ENCODE assay signal across 8 mouse cellular contexts in the genomic region with DNA sequence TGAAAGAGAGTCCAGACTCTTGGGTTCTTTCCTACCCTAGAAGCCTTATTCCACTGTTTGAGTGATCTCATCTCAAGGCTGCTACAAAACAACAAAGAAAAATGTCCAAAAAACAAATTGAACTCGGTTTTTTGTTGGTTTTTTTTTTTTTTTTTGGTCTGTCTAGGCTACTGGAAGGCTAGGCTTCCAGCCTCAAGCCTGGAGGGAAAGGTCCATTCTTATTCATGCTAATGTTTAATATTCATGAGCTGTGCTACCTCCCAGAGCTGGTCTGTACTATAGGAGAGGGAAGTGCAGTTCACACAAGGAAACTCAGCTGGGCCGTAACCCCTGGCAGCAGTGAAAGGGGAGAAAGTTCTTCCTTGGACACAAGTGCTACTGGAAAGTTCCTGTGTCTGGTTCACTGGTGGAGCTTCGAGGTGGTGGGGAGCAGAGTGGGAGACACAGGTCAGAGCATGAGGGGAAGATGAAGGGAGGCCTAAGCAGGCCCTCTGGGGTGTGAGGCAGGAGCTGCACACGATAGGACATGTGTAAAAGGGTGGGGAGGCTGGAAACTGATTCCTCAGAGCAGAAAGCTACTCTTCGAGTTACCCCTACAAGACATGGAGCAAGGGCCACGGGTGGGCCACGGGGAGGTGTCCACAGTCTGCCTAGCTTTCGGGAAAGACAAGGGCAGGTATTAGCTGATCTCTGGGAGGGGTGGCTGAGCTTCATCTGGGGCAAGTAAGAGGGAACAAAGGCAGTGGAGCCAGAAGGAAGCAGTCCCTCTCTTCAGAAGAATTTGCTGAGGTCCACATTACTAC. TPM values are rescaled to one million over a fixed set of nuclear protein-coding genes. Genes with fewer than 3 reads are reported as not detected.
DNase-seq lines count a peak whose midpoint lies in the region; ATAC-seq and TF ChIP-seq lines count a peak whose summit lies in the region.

No protein-coding gene starts in this region.

- peaks cover 49% of the 10 kb centered on the region for H3K36me3 ChIP-seq in heart, embryonic 14.5 days (ENCODE audit: control insufficient read depth, insufficient read depth, low read length)

- no peak for TF ChIP-seq POLR2A in bone marrow, adult 2 months (IDR thresholded peaks at IDR 0.05; ENCODE audit: borderline replicate concordance, control insufficient read depth, low read depth, low read length)

- H3K4me1 ChIP-seq in bone marrow, adult 2 months (ENCODE audit: control insufficient read depth, insufficient read depth, low read length) = peaks cover 4% of the 10 kb centered on the region; the same call in 1 of the 2 replicates
- H3K4me1 ChIP-seq in heart, embryonic 14.5 days (ENCODE audit: control insufficient read depth in 2 of 2, insufficient read depth in 2 of 2, low read length in 2 of 2) = peaks cover 17 to 36% of the 10 kb centered on the region in 2 experiments

- H3K27ac ChIP-seq in bone marrow, adult 2 months (ENCODE audit: control insufficient read depth, insufficient read depth, low read depth, low read length, poor library complexity) = peak overlapping the region; percentile 99
- peak overlapping the region; percentile 79 to 97 for H3K27ac ChIP-seq in heart, embryonic 14.5 days (replicated peaks in 1 of 2; ENCODE audit: control insufficient read depth in 1 of 2, insufficient read depth in 1 of 2, low read depth in 2 of 2, low read length in 2 of 2)

- H3K9me3 ChIP-seq in heart, embryonic 14.5 days (ENCODE audit: control insufficient read depth, low read length) = no peaks in the 10 kb centered on the region

- TF ChIP-seq CTCF in bone marrow, adult 2 months (IDR thresholded peaks at IDR 0.05; ENCODE audit: control insufficient read depth, insufficient read depth, low read length) = peak; percentile 7; the same call in 1 of the 2 replicates

- no peak for ATAC-seq in heart, embryonic 14.5 days (ENCODE audit: insufficient number of reproducible peaks, insufficient read depth, low FRiP score, low read depth)
- ATAC-seq in monocyte, adult 5-6 weeks (replicated peaks; ENCODE audit: insufficient number of reproducible peaks, low FRiP score, low TSS enrichment, poor library complexity, severe bottlenecking) = peak; percentile 24; the same call in 1 of the 2 replicates

- WGBS in bone marrow, adult 2 months = 7% methylated on average over 8 of the region's 8 CpGs
- 63% methylated on average over 8 of the region's 8 CpGs for WGBS in heart, embryonic 14.5 days

- peak overlapping the region; percentile 97 for H3K9ac ChIP-seq in heart, embryonic 14.5 days (ENCODE audit: low read length)

- intact Hi-C loops in left cerebral cortex, postnatal 14 days (cut with DNase I) = no loop called here

- DNase-seq in CD4-positive helper T cell, adult 2 months (ENCODE audit: low read depth, low spot score) = peak; percentile 41
- DNase-seq in kidney, postnatal 36 days = peak; percentile 55 to 67
- no peak for DNase-seq in layer of hippocampus, postnatal 10 days (ENCODE audit: low spot score in 2 of 2)
- no peak for DNase-seq in urinary bladder, postnatal 36 days (ENCODE audit: low spot score in 2 of 2)
- no peak for DNase-seq in left cerebral cortex, postnatal 14 days (ENCODE audit: low spot score in 2 of 2)

- peak overlapping the region; percentile 77 for H3K4me2 ChIP-seq in heart, embryonic 14.5 days (ENCODE audit: low read length)

- H3K4me3 ChIP-seq in bone marrow, adult 2 months (replicated peaks; ENCODE audit: control insufficient read depth, low read depth, low read length) = peak overlapping the region; percentile 91
- H3K4me3 ChIP-seq in heart, embryonic 14.5 days (ENCODE audit: control insufficient read depth in 1 of 2, insufficient read depth in 1 of 2, low read depth in 1 of 2, low read length in 2 of 2) = peak overlapping the region; percentile 67 to 95

- no peaks in the 10 kb centered on the region for H3K27me3 ChIP-seq in heart, embryonic 14.5 days (ENCODE audit: control insufficient read depth, insufficient read depth, low read length)

RNA-seq across cellular contexts. Expression of a gene that starts 1.3 kb away (rescaled TPM):
- 6.0 and 9.1 TPM in 2 replicates for polyA plus RNA-seq in bone marrow, adult 2 months (2011; ENCODE audit: insufficient read depth, insufficient read length, low replicate concordance, missing spikeins)
- polyA plus RNA-seq in heart, embryonic 14.5 days (2014; fragmentation: Nextera tagmentation; extraction: Ambion mirVana) = 12.6 and 14.2 TPM in 2 replicates
- 6.2 to 18.2 TPM (median 9.1 TPM) in 3 replicates for total RNA-seq in monocyte, adult 5-6 weeks (2017)
- 100 to 1,000 TPM; 621 to 626 TPM for total RNA-seq in layer of hippocampus, postnatal 10 days (2021)
- total RNA-seq in left cerebral cortex, postnatal 14 days (2021) = 100 to 1,000 TPM; 468 to 474 TPM

RNA-seq across cellular contexts. Expression of a gene that starts 2.2 kb away (rescaled TPM):
- polyA plus RNA-seq in bone marrow, adult 2 months (2011; ENCODE audit: insufficient read depth, insufficient read length, low replicate concordance, missing spikeins) = 39.5 and 54.7 TPM in 2 replicates
- polyA plus RNA-seq in heart, embryonic 14.5 days (2014; fragmentation: Nextera tagmentation; extraction: Ambion mirVana) = 61.7 and 63.3 TPM in 2 replicates
- 122 to 191 TPM (median 182 TPM) in 3 replicates for total RNA-seq in monocyte, adult 5-6 weeks (2017)
- 10 to 100 TPM; 79.8 to 80.1 TPM for total RNA-seq in layer of hippocampus, postnatal 10 days (2021)
- 10 to 100 TPM; 67.3 to 71.2 TPM for total RNA-seq in left cerebral cortex, postnatal 14 days (2021)

RNA-seq across cellular contexts. Expression of a gene that starts 10.7 kb away (rescaled TPM):
- polyA plus RNA-seq in bone marrow, adult 2 months (2011; ENCODE audit: insufficient read depth, insufficient read length, low replicate concordance, missing spikeins) = 0.52 TPM in 1 of 2 replicates, not detected in the other
- 0.23 and 0.46 TPM in 2 replicates for polyA plus RNA-seq in heart, embryonic 14.5 days (2014; fragmentation: Nextera tagmentation; extraction: Ambion mirVana)
- total RNA-seq in monocyte, adult 5-6 weeks (2017) = not detected in 3 replicates
- total RNA-seq in layer of hippocampus, postnatal 10 days (2021) = under 1 TPM; 0.16 to 0.18 TPM
- total RNA-seq in left cerebral cortex, postnatal 14 days (2021) = not detected

RNA-seq across cellular contexts. Expression of a gene that starts 13.0 kb away (rescaled TPM):
- 28.4 and 28.5 TPM in 2 replicates for polyA plus RNA-seq in bone marrow, adult 2 months (2011; ENCODE audit: insufficient read depth, insufficient read length, low replicate concordance, missing spikeins)
- polyA plus RNA-seq in heart, embryonic 14.5 days (2014; fragmentation: Nextera tagmentation; extraction: Ambion mirVana) = 6.6 and 7.9 TPM in 2 replicates
- total RNA-seq in monocyte, adult 5-6 weeks (2017) = 87.0 to 129 TPM (median 91.1 TPM) in 3 replicates
- total RNA-seq in layer of hippocampus, postnatal 10 days (2021) = 10 to 100 TPM; 10.1 to 10.6 TPM
- total RNA-seq in left cerebral cortex, postnatal 14 days (2021) = 1 to 10 TPM; 7.5 to 7.8 TPM

RNA-seq across cellular contexts. Expression of a gene that starts 20.3 kb away (rescaled TPM):
- polyA plus RNA-seq in bone marrow, adult 2 months (2011; ENCODE audit: insufficient read depth, insufficient read length, low replicate concordance, missing spikeins) = 1.7 TPM in 1 of 2 replicates, not detected in the other
- polyA plus RNA-seq in heart, embryonic 14.5 days (2014; fragmentation: Nextera tagmentation; extraction: Ambion mirVana) = not detected in 2 replicates
- total RNA-seq in monocyte, adult 5-6 weeks (2017) = not detected in 3 replicates
- total RNA-seq in layer of hippocampus, postnatal 10 days (2021) = under 1 TPM in 1 of 2 experiments, not detected in 1; 0.25 TPM
- total RNA-seq in left cerebral cortex, postnatal 14 days (2021) = under 1 TPM in 1 of 2 experiments, not detected in 1; 0.33 TPM

Comparison
In these comparisons a context has a peak if more than half of its experiments do, and no peak if none do; other contexts are left out.
1. DNase-seq: peak in CD4-positive helper T cell, adult 2 months (single experiment) and kidney, postnatal 36 days (2 of 2); none in layer of hippocampus, postnatal 10 days (0 of 2), urinary bladder, postnatal 36 days (0 of 2) and left cerebral cortex, postnatal 14 days (0 of 2).
2. RNA of a gene that starts 1.3 kb away (total RNA-seq): 621 to 626 TPM in layer of hippocampus, postnatal 10 days and 468 to 474 TPM in left cerebral cortex, postnatal 14 days; 6.2 to 18.2 TPM in monocyte, adult 5-6 weeks; every median in the first group is over 10 times any median in the second.